Mouse (Mus musculus): Measurements from ENCODE around the gene Poln. TPM values are rescaled to one million over a fixed set of nuclear protein-coding genes. Genes with fewer than 3 reads are reported as not detected.

Gene Poln
- polyA plus RNA-seq, 2 experiments = 1.3 to 1.7 TPM

DNA sequence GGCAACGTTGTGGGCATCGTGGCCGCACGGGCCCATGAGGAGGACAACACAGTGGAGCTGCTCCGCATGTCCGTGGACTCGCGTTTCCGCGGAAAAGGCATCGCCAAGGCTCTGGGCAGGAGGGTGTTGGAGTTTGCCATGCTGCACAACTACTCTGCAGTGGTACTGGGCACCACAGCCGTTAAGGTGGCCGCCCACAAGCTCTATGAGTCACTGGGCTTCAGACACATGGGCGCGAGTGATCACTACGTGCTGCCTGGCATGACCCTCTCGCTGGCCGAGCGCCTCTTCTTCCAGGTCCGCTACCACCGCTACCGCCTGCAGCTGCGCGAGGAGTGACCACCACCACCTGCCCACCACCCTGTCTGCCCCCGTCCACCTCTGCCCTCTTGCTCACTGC lies 168.4 kb downstream of the Poln start:
- H3K4me3 ChIP-seq (replicated peaks; ENCODE audit: low read length) = no peak overlapping the region
- H3K4me1 ChIP-seq (ENCODE audit: control insufficient read depth, insufficient read depth, low read length) = peaks cover 6% of the 10 kb centered on the region; the same call in 1 of the 2 replicates
- no peak overlapping the region for H3K9ac ChIP-seq (ENCODE audit: low read depth, low read length, severe bottlenecking)
- TF ChIP-seq POLR2A (IDR thresholded peaks at IDR 0.05; ENCODE audit: borderline replicate concordance, extremely low read depth, insufficient read depth, insufficient read length) = no peak
- H3K27me3 ChIP-seq (ENCODE audit: control insufficient read depth, insufficient read depth, low read length) = peaks cover 34% of the 10 kb centered on the region
- 91% methylated on average over 25 of the region's 25 CpGs for WGBS
- H3K9me3 ChIP-seq (ENCODE audit: control insufficient read depth, low read length) = no peaks in the 10 kb centered on the region
- DNase-seq (ENCODE audit: low spot score) (no peak), ATAC-seq (ENCODE audit: low FRiP score, low read depth) (no peak)
- H3K4me2 ChIP-seq (replicated peaks; ENCODE audit: low read depth, low read length, severe bottlenecking) = no peak overlapping the region
- no peaks in the 10 kb centered on the region for H3K36me3 ChIP-seq (ENCODE audit: control insufficient read depth, insufficient read depth, low read length)
- no peak overlapping the region for H3K27ac ChIP-seq (replicated peaks; ENCODE audit: low read depth, low read length)

DNA sequence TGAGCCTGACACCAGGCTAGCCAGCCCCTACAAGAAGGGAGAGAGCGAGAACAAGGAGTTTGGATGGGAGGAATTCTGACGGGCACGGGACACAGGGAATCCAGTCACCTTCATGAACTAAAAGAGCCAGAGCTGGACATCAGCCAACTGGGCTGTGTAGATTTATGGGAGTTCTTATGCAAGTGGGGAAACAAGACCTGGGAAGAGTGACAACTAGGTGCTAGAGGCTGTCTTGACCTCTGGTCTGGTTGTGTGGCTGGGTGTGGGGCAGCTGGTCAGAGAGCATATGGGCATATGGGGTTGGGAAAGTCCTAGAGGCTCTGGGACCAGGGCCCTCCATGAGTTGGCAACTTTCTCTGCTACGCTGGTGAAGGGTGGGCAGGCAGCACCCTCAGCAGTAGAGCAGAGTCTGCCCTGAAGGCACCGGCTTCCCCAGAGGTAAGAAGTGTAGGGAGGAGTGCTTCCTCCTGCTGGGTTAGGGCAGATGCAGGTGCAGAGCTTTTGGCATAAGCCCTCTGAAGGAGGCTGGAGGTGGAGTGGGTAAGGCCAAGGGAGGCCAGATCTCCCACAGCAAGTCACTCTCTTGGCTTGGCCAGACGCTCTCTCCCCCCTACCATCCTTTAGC lies 169.7 kb downstream of the Poln start:
- no peak for ATAC-seq (ENCODE audit: low FRiP score, low read depth)
- WGBS = 74% methylated on average over 5 of the region's 6 CpGs
- TF ChIP-seq POLR2A (IDR thresholded peaks at IDR 0.05; ENCODE audit: borderline replicate concordance, extremely low read depth, insufficient read depth, insufficient read length) = no peak
- Histone ChIP-seq H3K27ac (replicated peaks; ENCODE audit: low read depth, low read length) (no peak overlapping the region), H3K4me1 (ENCODE audit: control insufficient read depth, insufficient read depth, low read length) (peaks cover 6% of the 10 kb centered on the region), H3K4me3 (replicated peaks; ENCODE audit: low read length) (no peak overlapping the region), H3K9ac (ENCODE audit: low read depth, low read length, severe bottlenecking) (no peak overlapping the region), H3K9me3 (ENCODE audit: control insufficient read depth, low read length) (no peaks in the 10 kb centered on the region), H3K4me2 (replicated peaks; ENCODE audit: low read depth, low read length, severe bottlenecking) (no peak overlapping the region), H3K36me3 (ENCODE audit: control insufficient read depth, insufficient read depth, low read length) (no peaks in the 10 kb centered on the region), H3K27me3 (ENCODE audit: control insufficient read depth, insufficient read depth, low read length) (peaks cover 46% of the 10 kb centered on the region)
- DNase-seq (ENCODE audit: low spot score) = no peak

DNA sequence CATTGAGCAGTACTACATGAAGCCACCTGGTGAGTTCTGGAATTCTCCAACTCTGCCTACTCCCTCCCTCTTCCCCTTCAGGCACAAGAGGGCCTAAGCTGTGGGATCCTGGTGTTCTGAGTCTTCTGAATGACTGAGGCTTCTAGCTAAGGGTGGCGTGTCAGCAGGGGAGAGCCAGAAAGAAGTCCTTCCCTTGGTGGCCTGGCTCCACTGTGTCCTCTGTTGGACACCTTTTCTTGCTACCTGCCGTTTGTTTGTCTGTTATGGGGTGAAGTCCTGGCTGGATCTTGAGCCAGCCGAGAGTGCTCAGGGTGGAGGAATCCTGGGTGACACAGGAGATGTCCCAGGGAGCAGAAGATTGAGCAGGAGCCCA lies 170.8 kb downstream of the Poln start:
- ATAC-seq (ENCODE audit: low FRiP score, low read depth) (no peak), DNase-seq (ENCODE audit: low spot score) (no peak)
- H3K4me1 ChIP-seq (ENCODE audit: control insufficient read depth, insufficient read depth, low read length) = peaks cover 6% of the 10 kb centered on the region
- TF ChIP-seq POLR2A (IDR thresholded peaks at IDR 0.05; ENCODE audit: borderline replicate concordance, extremely low read depth, insufficient read depth, insufficient read length) = no peak
- H3K9ac ChIP-seq (ENCODE audit: low read depth, low read length, severe bottlenecking) = no peak overlapping the region
- H3K36me3 ChIP-seq (ENCODE audit: control insufficient read depth, insufficient read depth, low read length) = no peaks in the 10 kb centered on the region
- H3K9me3 ChIP-seq (ENCODE audit: control insufficient read depth, low read length) = no peaks in the 10 kb centered on the region
- WGBS = 86% methylated on average over 3 of the region's 3 CpGs
- no peak overlapping the region for H3K4me3 ChIP-seq (replicated peaks; ENCODE audit: low read length)
- H3K27me3 ChIP-seq (ENCODE audit: control insufficient read depth, insufficient read depth, low read length) = peaks cover 54% of the 10 kb centered on the region
- H3K4me2 ChIP-seq (replicated peaks; ENCODE audit: low read depth, low read length, severe bottlenecking) = no peak overlapping the region
- no peak overlapping the region for H3K27ac ChIP-seq (replicated peaks; ENCODE audit: low read depth, low read length)

DNA sequence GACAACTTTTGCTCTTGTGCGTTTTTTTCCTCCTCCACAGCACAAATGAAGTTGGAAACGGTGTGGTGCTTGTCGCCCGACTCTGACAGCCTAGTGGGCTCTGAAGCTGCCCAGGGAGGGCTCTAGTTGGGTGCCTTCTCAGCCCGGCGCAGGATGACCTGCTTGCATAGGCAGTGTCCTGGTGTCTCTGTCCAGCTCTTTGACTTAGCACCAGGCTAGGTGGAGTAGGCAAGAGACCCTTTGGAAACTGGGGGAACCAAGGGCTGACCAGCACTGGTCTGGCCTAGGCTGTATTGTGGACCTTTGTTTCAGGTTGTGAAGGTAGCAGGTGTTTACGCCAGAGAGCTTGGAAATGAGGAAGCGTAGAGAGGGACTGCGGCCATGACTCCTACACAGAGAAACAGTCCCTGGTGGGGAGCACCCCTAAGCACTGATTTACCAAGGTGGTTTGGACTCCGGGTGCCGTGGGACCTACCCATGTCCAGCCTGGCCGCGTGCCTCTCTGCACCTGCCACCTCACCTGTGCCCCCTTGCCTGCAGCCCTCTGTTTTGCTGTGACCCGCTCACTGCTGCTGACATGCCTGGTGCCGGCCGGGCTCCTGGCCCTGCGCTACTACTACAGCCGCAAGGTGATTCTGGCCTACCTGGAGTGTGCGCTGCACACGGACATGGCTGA lies 171.3 kb downstream of the Poln start:
- H3K36me3 ChIP-seq (ENCODE audit: control insufficient read depth, insufficient read depth, low read length) = no peaks in the 10 kb centered on the region
- H3K4me3 ChIP-seq (replicated peaks; ENCODE audit: low read length) = peak overlapping the region; percentile 60
- no peak for DNase-seq (ENCODE audit: low spot score)
- peaks cover 54% of the 10 kb centered on the region for H3K27me3 ChIP-seq (ENCODE audit: control insufficient read depth, insufficient read depth, low read length)
- no peak for TF ChIP-seq POLR2A (IDR thresholded peaks at IDR 0.05; ENCODE audit: borderline replicate concordance, extremely low read depth, insufficient read depth, insufficient read length)
- H3K9me3 ChIP-seq (ENCODE audit: control insufficient read depth, low read length) = no peaks in the 10 kb centered on the region
- peak overlapping the region; percentile 96 for H3K4me2 ChIP-seq (replicated peaks; ENCODE audit: low read depth, low read length, severe bottlenecking)
- 71% methylated on average over 20 of the region's 20 CpGs for WGBS
- H3K27ac ChIP-seq (replicated peaks; ENCODE audit: low read depth, low read length) = no peak overlapping the region
- no peak for ATAC-seq (ENCODE audit: low FRiP score, low read depth)
- no peak overlapping the region for H3K9ac ChIP-seq (ENCODE audit: low read depth, low read length, severe bottlenecking)
- peaks cover 6% of the 10 kb centered on the region for H3K4me1 ChIP-seq (ENCODE audit: control insufficient read depth, insufficient read depth, low read length)

DNA sequence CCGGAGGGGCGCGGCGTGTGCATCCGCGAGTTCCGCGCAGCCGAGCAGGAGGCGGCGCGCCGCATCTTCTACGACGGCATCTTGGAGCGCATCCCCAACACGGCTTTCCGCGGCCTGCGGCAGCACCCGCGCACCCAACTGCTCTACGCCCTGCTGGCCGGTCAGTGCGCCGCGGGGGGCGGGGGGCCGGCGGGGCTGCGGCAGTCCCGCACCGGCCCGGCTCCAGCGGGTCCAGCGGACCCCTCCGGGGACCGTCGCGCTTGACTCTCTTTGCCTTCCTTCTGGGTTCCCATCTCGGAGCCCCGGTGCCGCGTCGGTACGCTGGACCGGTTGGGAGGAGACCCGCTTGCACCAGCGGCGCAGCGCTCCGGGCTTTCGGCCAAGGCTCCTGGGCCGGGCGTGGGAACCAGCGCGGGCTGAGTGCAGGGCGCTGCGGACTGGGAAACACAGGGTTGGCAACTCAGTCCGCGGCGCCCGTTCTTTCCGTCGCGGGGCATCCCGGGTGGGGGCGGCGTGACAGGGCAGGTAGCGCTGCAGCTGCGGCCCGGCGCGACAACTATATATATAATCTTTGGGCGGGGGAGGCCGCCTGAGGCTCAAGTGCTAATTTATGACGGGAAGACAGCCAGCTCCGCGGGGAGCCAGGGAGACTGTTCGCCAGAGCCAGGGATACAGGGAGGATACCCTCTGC lies 172.1 kb downstream of the Poln start:
- Histone ChIP-seq H3K9me3 (ENCODE audit: control insufficient read depth, low read length) (no peaks in the 10 kb centered on the region), H3K36me3 (ENCODE audit: control insufficient read depth, insufficient read depth, low read length) (no peaks in the 10 kb centered on the region), H3K4me1 (ENCODE audit: control insufficient read depth, insufficient read depth, low read length) (peaks cover 6% of the 10 kb centered on the region), H3K27ac (replicated peaks; ENCODE audit: low read depth, low read length) (no peak overlapping the region), H3K4me2 (replicated peaks; ENCODE audit: low read depth, low read length, severe bottlenecking) (peak overlapping the region; percentile 96), H3K4me3 (replicated peaks; ENCODE audit: low read length) (peak overlapping the region; percentile 60), H3K27me3 (ENCODE audit: control insufficient read depth, insufficient read depth, low read length) (peaks cover 54% of the 10 kb centered on the region), H3K9ac (ENCODE audit: low read depth, low read length, severe bottlenecking) (peak overlapping the region; percentile 41)
- ATAC-seq (ENCODE audit: low FRiP score, low read depth) = no peak
- TF ChIP-seq POLR2A (IDR thresholded peaks at IDR 0.05; ENCODE audit: borderline replicate concordance, extremely low read depth, insufficient read depth, insufficient read length) = no peak
- under 1% methylated on average over 73 of the region's 80 CpGs for WGBS
- DNase-seq (ENCODE audit: low spot score) = peak; percentile 26
